Mouse (Mus musculus): ENCODE results near the gene Sec14l5.
A peak's percentile ranks its signal among the peaks of the same experiment; 100 is the strongest.

Gene Sec14l5

GRCm38 (mm10) chr16:5153299-5154026 is 6.6 kb downstream of the Sec14l5 start:
- no peak for DNase-seq (ENCODE audit: low spot score)

GRCm38 (mm10) chr16:5155014-5155413 is 8.1 kb downstream of the Sec14l5 start:
- DNase-seq (ENCODE audit: low spot score): no peak

- DNase-seq (ENCODE audit: low spot score): no peak
Observed at GRCm38 (mm10) chr16:5156495-5156894, 9.6 kb downstream of the Sec14l5 start.

GRCm38 (mm10) chr16:5157113-5157512 is 10.2 kb downstream of the Sec14l5 start:
- DNase-seq (ENCODE audit: low spot score): no peak

- no peak for DNase-seq (ENCODE audit: low spot score)
Observed at GRCm38 (mm10) chr16:5159248-5159647, 12.3 kb downstream of the Sec14l5 start.

GRCm38 (mm10) chr16:5164327-5164726 is 17.4 kb downstream of the Sec14l5 start:
- DNase-seq (ENCODE audit: low spot score): no peak

GRCm38 (mm10) chr16:5168038-5168437 is 21.1 kb downstream of the Sec14l5 start:
- no peak for DNase-seq (ENCODE audit: low spot score)

- no peak for DNase-seq (ENCODE audit: low spot score)
Observed at GRCm38 (mm10) chr16:5168829-5169228, 21.9 kb downstream of the Sec14l5 start.

GRCm38 (mm10) chr16:5172636-5173035 is 25.7 kb downstream of the Sec14l5 start:
- no peak for DNase-seq (ENCODE audit: low spot score)

GRCm38 (mm10) chr16:5183310-5183975 is 36.5 kb downstream of the Sec14l5 start:
- DNase-seq (ENCODE audit: low spot score): no peak

GRCm38 (mm10) chr16:5184101-5184500 is 37.2 kb downstream of the Sec14l5 start:
- no peak for DNase-seq (ENCODE audit: low spot score)

GRCm38 (mm10) chr16:5184956-5185355 is 38.0 kb downstream of the Sec14l5 start:
- no peak for DNase-seq (ENCODE audit: low spot score)

- DNase-seq (ENCODE audit: low spot score): no peak
Observed at GRCm38 (mm10) chr16:5185691-5186090, 38.8 kb downstream of the Sec14l5 start.

- DNase-seq (ENCODE audit: low spot score): no peak
Observed at GRCm38 (mm10) chr16:5186234-5186633, 39.3 kb downstream of the Sec14l5 start.

GRCm38 (mm10) chr16:5195080-5195479 is 48.2 kb downstream of the Sec14l5 start:
- peak; percentile 60 for DNase-seq (ENCODE audit: low spot score)

- DNase-seq (ENCODE audit: low spot score): peak; percentile 56
Observed at GRCm38 (mm10) chr16:5202681-5203080, 55.8 kb downstream of the Sec14l5 start.

- peak; percentile 9 for DNase-seq (ENCODE audit: low spot score)
Observed at GRCm38 (mm10) chr16:5203200-5203599, 56.3 kb downstream of the Sec14l5 start.

GRCm38 (mm10) chr16:5203668-5204433 is 56.9 kb downstream of the Sec14l5 start, which contains the start of gene Nagpa:
TSS of gene Nagpa (minus strand) at chr16:5204012.
- peak; percentile 80 for DNase-seq (ENCODE audit: low spot score)

GRCm38 (mm10) chr16:5205431-5205970 is 58.6 kb downstream of the Sec14l5 start:
- DNase-seq (ENCODE audit: low spot score): no peak

- DNase-seq (ENCODE audit: low spot score): no peak
Observed at GRCm38 (mm10) chr16:5206051-5206450, 59.1 kb downstream of the Sec14l5 start.

- no peak for DNase-seq (ENCODE audit: low spot score)
Observed at GRCm38 (mm10) chr16:5210365-5210764, 63.5 kb downstream of the Sec14l5 start.

GRCm38 (mm10) chr16:5212150-5212549 is 65.2 kb downstream of the Sec14l5 start:
- no peak for DNase-seq (ENCODE audit: low spot score)

Data from lung, postnatal 25 days (tissue).